Mouse (Mus musculus) CD4-positive, CD25-positive, alpha-beta regulatory T cell, adult 9 weeks (primary cell): ENCODE results near the gene Cenpo. TPM values are rescaled to one million over a fixed set of nuclear protein-coding genes. Genes with fewer than 3 reads are reported as not detected.

Experiments
- polyA plus RNA-seq: library from polyadenylated mRNA; unstranded; fragments of 100-300 nt; shearing (Covaris generic); gene quantifications from one replicate; pipeline ENCODE4 v1.2.1, GENCODE M21; 2017

Cenpo gene
- polyA plus RNA-seq, result 38.3 TPM

GRCm38 (mm10) chr12:4233572-4234508 is at the start of gene Cenpo, which contains the start of gene Ptrhd1:
Gene Cenpo, minus strand, starts transcription at chr12:4234294.
Gene Ptrhd1, plus strand, starts transcription at chr12:4234027.

Other genes starting within 250 kb of the Cenpo start
- 0.25 TPM for gene Efr3b, start 195.4 kb downstream of the Cenpo start, polyA plus RNA-seq
- gene Dnajc27, start 151.7 kb downstream of the Cenpo start, polyA plus RNA-seq, result 10.6 TPM
- 5.1 TPM for gene Adcy3, start 101.2 kb downstream of the Cenpo start, polyA plus RNA-seq
- gene Ptrhd1, start 267 bp downstream of the Cenpo start, polyA plus RNA-seq, result 4.5 TPM
- gene Ncoa1, start 242.9 kb upstream of the Cenpo start, polyA plus RNA-seq, result 4.6 TPM